Mouse (Mus musculus) CH12.LX (cell line): ENCODE results near the gene Tead2. TPM values are rescaled to one million over a fixed set of nuclear protein-coding genes. Genes with fewer than 3 reads are reported as not detected.

Experiments
- DNase-seq: peaks from one replicate; pipeline ENCODE4 v3.0.0-alpha.2; 2013; ENCODE audit errors: extremely low read depth
- H3K27ac ChIP-seq: 2 replicates; pipeline ENCODE4 v1.5.1; 2012; ENCODE audit warnings: low read depth, mild to moderate bottlenecking, control low read depth, moderate library complexity; ENCODE audit not compliant: insufficient read depth
- H3K27me3 ChIP-seq: replicated peaks from 2 replicates; pipeline ENCODE3; 2012; ENCODE audit warnings: inconsistent platforms
- H3K36me3 ChIP-seq, 2 experiments: replicated peaks in 1 of 2; 2 replicates each; pipeline versions ENCODE3 to v1.6.1; 2012; ENCODE audit warnings: inconsistent platforms in 1 of 2, low read length in 1 of 2, mild to moderate bottlenecking in 1 of 2, mixed read lengths in 1 of 2, moderate library complexity in 1 of 2; ENCODE audit not compliant: control insufficient read depth in 1 of 2, insufficient read depth in 1 of 2
- H3K4me1 ChIP-seq, 2 experiments: 2 replicates each; pipeline ENCODE4 v1.6.1; 2012; ENCODE audit warnings: inconsistent platforms in 1 of 2, moderate library complexity in 1 of 2; ENCODE audit not compliant: insufficient read depth in 2 of 2, control insufficient read depth in 1 of 2
- H3K4me2 ChIP-seq: 2 replicates; pipeline ENCODE4 v1.6.1; 2012; ENCODE audit warnings: low read depth, mild to moderate bottlenecking, control low read depth; ENCODE audit not compliant: poor library complexity, insufficient read depth, severe bottlenecking
- H3K4me3 ChIP-seq, 3 experiments: fragments of 150-350 bp in 1 of 3; sonication (generic) in 1 of 3; replicated peaks in 1 of 3; 2 replicates each; pipeline versions ENCODE3 to v1.5.1; 2011 to 2012; ENCODE audit warnings: low read depth in 2 of 3, low read length in 2 of 3, mild to moderate bottlenecking in 2 of 3, moderate library complexity in 2 of 3, control low read depth in 1 of 3, improper control_type of control experiment in 1 of 3, inconsistent platforms in 1 of 3, mixed read lengths in 1 of 3; ENCODE audit not compliant: poor library complexity in 1 of 3
- H3K79me2 ChIP-seq: replicated peaks from 2 replicates; pipeline ENCODE4 v1.6.1; 2012; ENCODE audit warnings: mild to moderate bottlenecking, moderate library complexity; ENCODE audit not compliant: control insufficient read depth, poor library complexity, insufficient read depth, severe bottlenecking; ENCODE audit errors: extremely low read depth
- H3K9ac ChIP-seq: 2 replicates; pipeline ENCODE4 v1.6.1; 2012; ENCODE audit warnings: low read depth, mild to moderate bottlenecking, control low read depth, moderate library complexity; ENCODE audit not compliant: insufficient read depth
- H3K9me3 ChIP-seq: replicated peaks from 2 replicates; pipeline ENCODE3; 2012; ENCODE audit warnings: low read length, inconsistent platforms, mixed read lengths
- CHD1 ChIP-seq: IDR thresholded peaks from 2 replicates; pipeline ENCODE4 v1.6.1; 2012; ENCODE audit warnings: low read depth, low read length, improper control_type of control experiment, inconsistent platforms
- CHD2 ChIP-seq: IDR thresholded peaks from 2 replicates; pipeline ENCODE4 v1.6.1; 2011; ENCODE audit warnings: low read length, improper control_type of control experiment
- CTCF ChIP-seq, 2 experiments: IDR thresholded peaks in 1 of 2; conservative IDR thresholded peaks in 1 of 2; 2 replicates each; pipeline ENCODE4 v1.5.1; 2011 to 2012; ENCODE audit warnings: low read depth in 2 of 2, low read length in 2 of 2, improper control_type of control experiment in 1 of 2, inconsistent platforms in 1 of 2, mild to moderate bottlenecking in 1 of 2, moderate library complexity in 1 of 2
- E2F4 ChIP-seq: IDR thresholded peaks from 2 replicates; pipeline ENCODE4 v1.6.1; 2011; ENCODE audit warnings: low read depth, low read length, improper control_type of control experiment; ENCODE audit not compliant: insufficient replicate concordance
- EP300 ChIP-seq: IDR thresholded peaks from 2 replicates; pipeline ENCODE4 v1.6.1; 2011; ENCODE audit warnings: low read length, improper control_type of control experiment
- GABPA ChIP-seq: IDR thresholded peaks from 2 replicates; pipeline ENCODE4 v1.6.1; 2012; ENCODE audit warnings: low read depth, low read length, improper control_type of control experiment, inconsistent platforms; ENCODE audit not compliant: insufficient replicate concordance
- JUN ChIP-seq: IDR thresholded peaks from 2 replicates; pipeline ENCODE4 v1.6.1; 2011; ENCODE audit warnings: low read depth, mild to moderate bottlenecking, low read length, improper control_type of control experiment, moderate library complexity; ENCODE audit not compliant: insufficient read depth
- JUND ChIP-seq: conservative IDR thresholded peaks from 2 replicates; pipeline ENCODE4 v1.6.1; 2011; ENCODE audit warnings: low read depth, low read length, improper control_type of control experiment
- MAFK ChIP-seq: IDR thresholded peaks from 2 replicates; pipeline ENCODE4 v1.6.1; 2011; ENCODE audit warnings: low read length, improper control_type of control experiment; ENCODE audit not compliant: insufficient replicate concordance
- MXI1 ChIP-seq: IDR thresholded peaks from 2 replicates; pipeline ENCODE4 v1.6.1; 2011; ENCODE audit warnings: mild to moderate bottlenecking, low read depth, low read length, improper control_type of control experiment
- POLR2AphosphoS2 ChIP-seq: IDR thresholded peaks from 2 replicates; pipeline ENCODE4 v1.6.1; 2011; ENCODE audit warnings: low read depth, low read length, improper control_type of control experiment
- RAD21 ChIP-seq: IDR thresholded peaks from 2 replicates; pipeline ENCODE4 v1.6.1; 2011; ENCODE audit warnings: low read depth, mild to moderate bottlenecking, low read length, improper control_type of control experiment, moderate library complexity
- RCOR1 ChIP-seq: conservative IDR thresholded peaks from 2 replicates; pipeline ENCODE4 v1.6.1; 2012; ENCODE audit warnings: low read depth, mild to moderate bottlenecking, inconsistent platforms, low read length, improper control_type of control experiment
- TCF12 ChIP-seq: IDR thresholded peaks from 2 replicates; pipeline ENCODE4 v1.6.1; 2014; ENCODE audit warnings: low read depth, mild to moderate bottlenecking, inconsistent platforms, low read length, improper control_type of control experiment
- UBTF ChIP-seq: IDR thresholded peaks from 2 replicates; pipeline ENCODE4 v1.6.1; 2012; ENCODE audit warnings: low read depth, mild to moderate bottlenecking, inconsistent platforms, low read length, improper control_type of control experiment, moderate library complexity
- USF1 ChIP-seq: IDR thresholded peaks from 2 replicates; pipeline ENCODE4 v1.6.1; 2014; ENCODE audit warnings: low read depth, mild to moderate bottlenecking, inconsistent platforms, low read length, improper control_type of control experiment
- ZC3H11A ChIP-seq: IDR thresholded peaks from 2 replicates; pipeline ENCODE4 v1.6.1; 2012; ENCODE audit warnings: low read depth, mild to moderate bottlenecking, inconsistent platforms, low read length, improper control_type of control experiment
- ZKSCAN1 ChIP-seq: IDR thresholded peaks from 2 replicates; pipeline ENCODE4 v1.6.1; 2012; ENCODE audit warnings: low read depth, inconsistent platforms, low read length, improper control_type of control experiment, borderline replicate concordance
- ZMIZ1 ChIP-seq: IDR thresholded peaks from 2 replicates; pipeline ENCODE4 v1.6.1; 2012; ENCODE audit warnings: low read depth, mild to moderate bottlenecking, inconsistent platforms, low read length, improper control_type of control experiment
- ZNF384 ChIP-seq: IDR thresholded peaks from 2 replicates; pipeline ENCODE4 v1.6.1; 2012; ENCODE audit warnings: low read depth, low read length, improper control_type of control experiment, inconsistent platforms
- dilution Hi-C: fragments of 300-500 bp; cut with MboI; formaldehyde crosslinking; loops from 2 replicates; pipeline ENCODE4 v1.14.3; 2020; ENCODE audit warnings: low sequenced_read_pairs; ENCODE audit not compliant: extremely low pct_unique_long_range_greater_than_20kb, extremely low pct_ligation_motif_present
- in situ Hi-C: fragments of 300-500 bp; cut with MboI; formaldehyde crosslinking; loops from 3 replicates; pipeline ENCODE4 v1.14.3; 2019; ENCODE audit warnings: low sequenced_read_pairs, low pct_ligation_motif_present, low pct_unique_long_range_greater_than_20kb, mixed read lengths
- polyA plus RNA-seq: library from polyadenylated mRNA; unstranded; fragments of >175 nt; gene quantifications from 2 replicates; pipeline ENCODE4 v1.2.1, GENCODE M21; 2012; ENCODE audit warnings: low read depth; ENCODE audit not compliant: insufficient read length
- total RNA-seq, 2 experiments: library from RNA; depleted of rRNA; stranded (reverse); fragments of 300-350 nt in 1 of 2; fragments of >200 nt in 1 of 2; gene quantifications; 2 replicates each; pipeline ENCODE4 v1.2.3; 2012 to 2014

Tead2 gene
- total and polyA plus RNA-seq, 3 experiments, result 0.31 to 2.5 (median 0.38) TPM

DNA sequence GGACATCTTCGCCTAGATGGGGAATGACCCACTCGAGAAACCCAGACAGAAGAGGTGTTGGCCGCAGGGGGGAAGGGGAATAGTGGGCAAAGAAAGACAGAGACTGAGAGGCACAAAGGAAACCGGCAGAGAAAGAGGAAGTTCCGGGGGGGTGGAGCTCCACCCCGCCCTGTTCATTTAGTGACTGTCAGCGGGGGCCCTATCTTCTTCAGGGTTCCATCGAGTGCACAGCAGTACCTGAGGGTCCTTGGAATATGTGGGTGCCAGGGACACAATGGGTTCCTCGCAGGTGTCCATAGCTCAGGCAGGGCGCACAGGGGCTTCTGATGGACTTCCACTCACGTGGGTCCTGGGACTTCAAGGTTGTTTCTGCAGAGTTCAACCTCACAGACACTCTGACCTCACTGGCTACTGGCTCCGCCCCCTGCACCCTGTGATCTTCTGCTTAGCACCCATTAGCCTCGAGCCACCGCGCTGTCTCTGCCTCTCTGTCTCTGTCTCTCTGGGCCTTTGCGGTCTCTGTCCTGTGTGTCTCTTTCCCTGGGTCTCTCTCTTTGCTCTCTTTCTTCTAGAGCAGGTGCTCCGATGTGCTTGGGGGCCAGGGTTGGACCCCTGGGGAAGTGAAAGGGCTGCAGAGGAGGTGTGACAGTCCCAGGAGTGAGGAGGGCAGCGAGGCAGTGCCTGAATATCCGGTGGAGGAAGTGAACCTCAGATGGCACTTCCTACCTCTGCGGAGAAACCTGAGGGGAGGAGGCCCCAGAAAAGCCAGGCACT, 23.4 kb downstream of the Tead2 start, which contains the start of gene Cd37 (continued):
- no peak for TF ChIP-seq JUN
- peak; percentile 88 for TF ChIP-seq TCF12
- no peak for TF ChIP-seq JUND
- TF ChIP-seq USF1, result no peak
- TF ChIP-seq ZNF384, result no peak
- no peak for TF ChIP-seq ZC3H11A
- TF ChIP-seq MXI1, result 0 out of 2 replicates have a peak, but pooled peaks have one; percentile 44
- TF ChIP-seq RCOR1, result no peak
- TF ChIP-seq MAFK, result no peak
- peak; percentile 78 for TF ChIP-seq EP300

DNA sequence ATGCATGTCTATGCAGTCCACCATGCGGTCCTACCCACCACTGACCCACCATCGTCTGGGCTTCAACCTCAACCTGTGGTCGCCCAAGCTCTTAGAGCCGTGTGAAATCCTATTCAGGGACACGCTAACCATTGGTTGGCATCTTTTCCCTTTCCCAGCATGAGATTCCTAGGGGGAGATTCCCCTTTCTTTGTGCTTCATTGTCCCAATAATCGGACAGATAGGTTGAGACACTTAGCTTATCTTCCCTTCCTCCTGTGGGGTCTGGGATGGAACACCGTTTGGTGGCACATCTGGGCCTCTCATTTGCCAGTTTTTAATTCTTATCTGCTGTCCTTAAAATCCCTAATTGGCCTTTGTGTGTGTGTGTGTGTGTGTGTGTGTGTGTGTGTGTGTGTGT, 24.6 kb downstream of the Tead2 start:
- Histone ChIP-seq H3K9ac (no peak overlapping the region), H3K36me3 (peaks cover 12 to 19% of the 10 kb centered on the region in 2 experiments), H3K4me2 (no peak overlapping the region), H3K27ac (peak overlapping the region; percentile 20; the same call in 1 of the 2 replicates), H3K9me3 (peaks cover 7% of the 10 kb centered on the region), H3K4me1 (peaks cover 19 to 40% of the 10 kb centered on the region in 2 experiments), H3K27me3 (no peaks in the 10 kb centered on the region), H3K4me3 (no peak overlapping the region), H3K79me2 (peaks cover 2% of the 10 kb centered on the region; the same call in 1 of the 2 replicates)
- dilution Hi-C loops (no loop called here), in situ Hi-C loops (no loop called here)
- DNase-seq, result no peak
- TF ChIP-seq UBTF, result no peak
- no peak for TF ChIP-seq TCF12
- no peak for TF ChIP-seq JUN

DNA sequence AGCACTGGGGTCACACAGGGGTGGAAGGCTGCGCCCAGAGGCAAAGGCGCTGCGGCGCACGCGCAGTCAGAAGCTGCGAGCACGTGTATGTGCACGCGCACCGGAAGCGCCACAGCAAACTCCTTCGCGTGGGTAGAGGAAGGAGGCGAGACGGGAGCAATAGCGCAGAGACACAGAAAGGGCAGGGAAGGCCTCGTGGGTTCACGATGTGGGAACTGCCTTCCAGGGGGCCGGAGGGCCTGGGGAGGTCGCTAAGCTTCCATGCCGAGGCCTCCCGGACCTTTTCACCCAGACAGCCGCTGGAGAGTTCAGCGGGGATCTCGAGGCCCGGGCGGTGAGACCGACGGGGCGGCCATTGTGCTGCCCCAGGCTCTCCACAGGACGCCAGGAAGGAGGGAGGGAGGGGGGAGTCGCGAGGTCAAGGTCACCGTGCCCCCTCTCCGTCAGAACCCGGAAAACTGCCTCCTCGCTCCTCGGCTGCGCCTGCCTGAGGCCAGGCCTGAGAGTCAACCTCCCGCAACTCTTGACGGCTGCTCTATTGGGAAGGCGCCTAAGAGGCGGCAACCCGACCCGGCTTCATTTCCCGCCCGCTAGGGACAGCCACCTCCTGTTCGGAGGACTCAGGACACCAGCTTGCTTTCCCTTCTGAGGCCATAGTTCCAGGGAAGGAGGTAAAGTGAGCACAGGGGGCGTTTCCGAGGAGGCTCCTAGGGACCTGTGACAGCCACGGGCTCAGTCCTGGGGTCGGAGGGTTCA, 25.3 kb downstream of the Tead2 start, which contains the start of gene Slc6a16:
TSS of gene Slc6a16 (plus strand) at position 453 of the 756 bp plus-strand sequence.
- Histone ChIP-seq H3K4me3 (no peak within 1 kb of the TSS), H3K36me3 (peaks cover 6 to 12% of the 10 kb centered on the region in 2 experiments), H3K79me2 (peaks cover 2% of the 10 kb centered on the region; the same call in 1 of the 2 replicates), H3K9ac (no peak within 1 kb of the TSS), H3K27ac (peak within 1 kb of the TSS; percentile 20; the same call in 1 of the 2 replicates), H3K27me3 (no peaks in the 10 kb centered on the region), H3K4me2 (peak within 1 kb of the TSS; percentile 6; the same call in 1 of the 2 replicates), H3K4me1 (peaks cover 17 to 34% of the 10 kb centered on the region in 2 experiments), H3K9me3 (peaks cover 7% of the 10 kb centered on the region)
- TF ChIP-seq CHD1 (no peak), ZMIZ1 (no peak), MAFK (no peak), RAD21 (no peak), E2F4 (no peak), ZKSCAN1 (no peak), GABPA (no peak), CHD2 (no peak), CTCF (conservative IDR thresholded peaks at IDR 0.05 in 1 of 2, IDR thresholded peaks at IDR 0.05 in 1 of 2; ENCODE audit: low read depth in 2 of 2, low read length in 2 of 2) (no peak), UBTF (no peak), ZC3H11A (no peak), POLR2AphosphoS2 (no peak), EP300 (no peak), JUND (no peak)
- dilution Hi-C loops (no loop called here), in situ Hi-C loops (no loop called here)
- DNase-seq, result no peak
